In the genomic region with DNA sequence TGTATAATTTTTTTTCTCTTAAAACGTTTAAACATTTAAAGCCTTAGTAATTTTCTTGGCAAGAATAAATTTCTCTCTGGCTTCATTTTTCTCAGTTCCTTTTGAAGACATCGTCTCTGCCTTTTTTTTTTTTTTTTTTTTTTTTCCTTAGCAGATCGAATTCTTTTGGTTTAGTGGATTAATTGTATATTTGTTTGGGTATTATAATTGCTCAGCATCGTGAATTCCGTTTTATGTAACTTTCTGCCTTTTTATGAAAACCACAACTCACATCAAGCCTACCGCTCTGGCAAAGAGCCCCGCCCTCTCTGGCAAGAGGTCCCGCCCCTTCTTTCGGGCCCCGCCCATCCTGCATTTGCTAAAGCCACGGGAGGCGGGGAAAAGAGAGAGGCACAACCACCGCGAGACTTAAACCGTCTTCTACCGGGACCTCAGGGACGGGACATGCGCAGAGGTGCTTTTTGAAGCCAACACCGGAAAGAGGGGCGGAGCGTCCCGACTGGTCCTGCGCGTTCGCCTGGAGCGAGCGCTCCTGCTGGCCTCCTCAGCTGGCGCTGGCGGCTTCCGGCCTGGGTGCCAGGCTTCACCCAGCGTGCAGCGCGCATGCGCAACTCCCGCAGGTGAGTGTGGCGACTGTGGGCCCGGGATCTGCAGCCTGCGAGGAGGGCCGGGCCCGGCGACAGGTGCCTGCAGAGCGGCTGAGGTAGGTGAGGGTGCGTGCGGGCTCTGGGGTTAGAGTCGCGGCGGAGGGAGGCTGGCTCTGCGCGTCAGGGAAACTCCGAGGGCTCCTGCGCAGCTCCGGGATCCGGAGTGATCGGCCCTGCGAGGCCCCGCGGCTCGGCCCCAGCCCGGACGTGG, we compare ENCODE assay signal across 7 mouse cellular contexts. TPM values are rescaled to one million over a fixed set of nuclear protein-coding genes. Genes with fewer than 3 reads are reported as not detected.
DNase-seq lines count a peak whose midpoint lies in the region; ATAC-seq lines count a peak whose summit lies in the region.

A gene (plus strand): TSS at position 544 of the 858 bp plus-strand sequence.

- H3K4me1 ChIP-seq in intestine, embryonic 16.5 days (ENCODE audit: control insufficient read depth, insufficient read depth, low read length) = peaks cover 8% of the 10 kb centered on the region
- H3K4me1 ChIP-seq in midbrain, embryonic 11.5 days (ENCODE audit: control insufficient read depth, insufficient read depth, low read length) = peaks cover 11% of the 10 kb centered on the region

- peak; percentile 100 for ATAC-seq in intestine, embryonic 16.5 days
- ATAC-seq in midbrain, embryonic 11.5 days (ENCODE audit: low FRiP score) = peak; percentile 99

- H3K27me3 ChIP-seq in intestine, embryonic 16.5 days (replicated peaks; ENCODE audit: control insufficient read depth, insufficient read depth, low read length) = no peaks in the 10 kb centered on the region
- no peaks in the 10 kb centered on the region for H3K27me3 ChIP-seq in midbrain, embryonic 11.5 days (ENCODE audit: control insufficient read depth, insufficient read depth, low read length)

- 0 out of 2 replicates have a peak, but pooled peaks cover 3% of the 10 kb centered on the region for H3K36me3 ChIP-seq in intestine, embryonic 16.5 days (ENCODE audit: control insufficient read depth, insufficient read depth, low read length)
- peaks cover 5% of the 10 kb centered on the region for H3K36me3 ChIP-seq in midbrain, embryonic 11.5 days (ENCODE audit: control insufficient read depth, insufficient read depth, low read length)

- peak within 1 kb of the TSS; percentile 79 for H3K4me2 ChIP-seq in intestine, embryonic 16.5 days (ENCODE audit: low read depth, low read length)
- H3K4me2 ChIP-seq in midbrain, embryonic 11.5 days = peak within 1 kb of the TSS; percentile 79

- no peaks in the 10 kb centered on the region for H3K9me3 ChIP-seq in intestine, embryonic 16.5 days (ENCODE audit: control insufficient read depth, low read length)
- no peaks in the 10 kb centered on the region for H3K9me3 ChIP-seq in midbrain, embryonic 11.5 days (ENCODE audit: control insufficient read depth, low read length)

- DNase-seq in adrenal gland, adult 8-10 months = peak; percentile 98
- peak; percentile 97 for DNase-seq in embryo, embryonic 9.5 days (ENCODE audit: extremely low spot score)
- DNase-seq in gastrocnemius, postnatal 4 days (ENCODE audit: low spot score in 2 of 2) = peak; percentile 91 to 96
- DNase-seq in left cerebral cortex, postnatal 36 days (ENCODE audit: low spot score in 2 of 2) = peak; percentile 97 to 98
- peak; percentile 99 for DNase-seq in midbrain, embryonic 11.5 days (ENCODE audit: low spot score, missing footprints)
- DNase-seq in skeletal muscle tissue, adult 2 months (ENCODE audit: low read depth, low spot score) = peak; percentile 100

- H3K9ac ChIP-seq in intestine, embryonic 16.5 days (ENCODE audit: low read depth, low read length) = peak within 1 kb of the TSS; percentile 93
- peak within 1 kb of the TSS; percentile 86 for H3K9ac ChIP-seq in midbrain, embryonic 11.5 days (ENCODE audit: low read length)

- 1% methylated on average over 59 of the region's 60 CpGs for WGBS in intestine, embryonic 16.5 days
- WGBS in midbrain, embryonic 11.5 days = 2% methylated on average over 60 of the region's 60 CpGs

- H3K4me3 ChIP-seq in intestine, embryonic 16.5 days (ENCODE audit: low read length) = peak within 1 kb of the TSS; percentile 96
- H3K4me3 ChIP-seq in midbrain, embryonic 11.5 days (ENCODE audit: low read depth, low read length) = peak within 1 kb of the TSS; percentile 58

- H3K27ac ChIP-seq in intestine, embryonic 16.5 days (ENCODE audit: low read length) = peak within 1 kb of the TSS; percentile 74
- no peak within 1 kb of the TSS for H3K27ac ChIP-seq in midbrain, embryonic 11.5 days (ENCODE audit: low read depth, low read length)

- intact Hi-C loops in left cerebral cortex, postnatal 36 days (cut with DNase I) = no loop called here

RNA-seq across cellular contexts. Expression of the gene that starts here (rescaled TPM):
- total RNA-seq in adrenal gland, adult 8-10 months (2022) = 10 to 100 TPM; 21.8 to 27.2 (median 22.6) TPM
- total RNA-seq in gastrocnemius, postnatal 4 days (2021) = 10 to 100 TPM; 14.3 to 16.5 TPM
- 9.3 and 9.6 TPM in 2 replicates for polyA plus RNA-seq in intestine, embryonic 16.5 days (2015; fragmentation: Nextera tagmentation; extraction: Ambion mirVana)
- 10 to 100 TPM; 41.3 to 46.8 TPM for total RNA-seq in left cerebral cortex, postnatal 36 days (2021)
- polyA plus RNA-seq in midbrain, embryonic 11.5 days (2014; fragmentation: Nextera tagmentation; extraction: Ambion mirVana) = 26.7 and 29.8 TPM in 2 replicates
